Mouse (Mus musculus): ENCODE measurements around the gene Arhgap15. TPM values are rescaled to one million over a fixed set of nuclear protein-coding genes. Genes with fewer than 3 reads are reported as not detected.

The Arhgap15 gene
- polyA plus RNA-seq, 1 experiment from 2014 or later = 2.8 TPM

- H3K9me3 ChIP-seq (replicated peaks; ENCODE audit: control insufficient read depth, low read length) = no peaks in the 10 kb centered on the region
- H3K27me3 ChIP-seq (ENCODE audit: control insufficient read depth, insufficient read depth, low read length) = no peaks in the 10 kb centered on the region
- no peaks in the 10 kb centered on the region for H3K4me1 ChIP-seq (ENCODE audit: control insufficient read depth, insufficient read depth, low read length)
- H3K9ac ChIP-seq (ENCODE audit: low read length) = no peak overlapping the region
- no peak overlapping the region for H3K4me2 ChIP-seq (ENCODE audit: low read depth, low read length)
- ATAC-seq (ENCODE audit: insufficient read depth, low FRiP score) = no peak
- WGBS = 24% methylated on average over 6 of the region's 6 CpGs
- H3K27ac ChIP-seq (ENCODE audit: low read length) = no peak overlapping the region; the same call in 1 of the 2 replicates
- no peaks in the 10 kb centered on the region for H3K36me3 ChIP-seq (ENCODE audit: control insufficient read depth, insufficient read depth, low read length)
- no peak overlapping the region for H3K4me3 ChIP-seq (replicated peaks; ENCODE audit: low read length)
Measured at GRCm38 (mm10) chr2:44222176-44222753, 473.6 kb downstream of the Arhgap15 start.

GRCm38 (mm10) chr2:44234856-44235255, 486.2 kb downstream of the Arhgap15 start:
- H3K9me3 ChIP-seq (replicated peaks; ENCODE audit: control insufficient read depth, low read length) = no peaks in the 10 kb centered on the region
- H3K27ac ChIP-seq (ENCODE audit: low read length) = no peak overlapping the region
- no peak overlapping the region for H3K9ac ChIP-seq (ENCODE audit: low read length)
- H3K4me1 ChIP-seq (ENCODE audit: control insufficient read depth, insufficient read depth, low read length) = no peaks in the 10 kb centered on the region
- no peaks in the 10 kb centered on the region for H3K27me3 ChIP-seq (ENCODE audit: control insufficient read depth, insufficient read depth, low read length)
- 65% methylated on average over 1 of the region's 1 CpGs for WGBS
- H3K4me3 ChIP-seq (replicated peaks; ENCODE audit: low read length) = no peak overlapping the region
- no peak overlapping the region for H3K4me2 ChIP-seq (ENCODE audit: low read depth, low read length)
- ATAC-seq (ENCODE audit: insufficient read depth, low FRiP score) = no peak
- H3K36me3 ChIP-seq (ENCODE audit: control insufficient read depth, insufficient read depth, low read length) = no peaks in the 10 kb centered on the region

DNA sequence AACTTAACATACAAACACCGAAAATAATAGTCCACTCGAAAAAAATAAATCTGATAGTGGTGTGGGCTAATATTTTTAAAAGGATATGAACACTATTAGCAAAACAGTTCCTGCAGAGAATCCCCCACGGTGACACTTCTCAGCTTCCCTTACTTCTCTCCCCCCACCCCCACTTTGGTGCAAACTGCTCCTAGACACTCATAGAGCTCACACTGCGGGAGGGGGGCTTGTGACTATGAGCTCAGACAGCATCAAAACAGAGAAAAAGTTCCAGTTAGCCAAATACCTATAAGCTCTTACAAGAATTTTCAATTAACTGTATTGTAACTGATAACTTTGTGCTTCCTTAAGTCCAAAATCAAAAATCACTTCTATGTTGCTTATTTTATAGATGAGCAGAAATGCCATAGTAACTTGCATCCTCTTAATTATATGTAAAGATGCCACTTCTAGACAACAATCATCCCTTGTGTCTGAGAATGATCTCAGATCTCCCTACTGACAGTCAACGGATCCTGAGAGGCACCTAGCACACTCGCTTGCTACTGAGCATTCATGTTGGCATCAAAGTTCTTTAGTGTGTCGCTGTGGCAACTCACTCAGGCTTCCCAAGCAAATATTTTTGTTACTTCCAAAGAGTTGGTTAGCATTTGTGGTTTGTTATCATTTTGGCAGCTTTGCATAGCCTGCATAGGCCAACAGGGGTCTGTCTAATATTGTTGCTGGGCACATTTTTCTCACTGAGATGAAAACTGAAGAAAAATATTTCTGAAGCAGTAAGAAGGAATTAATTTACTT, 493.2 kb downstream of the Arhgap15 start:
- no peak overlapping the region for H3K4me3 ChIP-seq (replicated peaks; ENCODE audit: low read length)
- no peak for ATAC-seq (ENCODE audit: insufficient read depth, low FRiP score)
- WGBS = 73% methylated on average over 7 of the region's 7 CpGs
- H3K9ac ChIP-seq (ENCODE audit: low read length) = no peak overlapping the region
- no peaks in the 10 kb centered on the region for H3K9me3 ChIP-seq (replicated peaks; ENCODE audit: control insufficient read depth, low read length)
- no peaks in the 10 kb centered on the region for H3K36me3 ChIP-seq (ENCODE audit: control insufficient read depth, insufficient read depth, low read length)
- H3K27ac ChIP-seq (ENCODE audit: low read length) = no peak overlapping the region
- no peaks in the 10 kb centered on the region for H3K27me3 ChIP-seq (ENCODE audit: control insufficient read depth, insufficient read depth, low read length)
- no peak overlapping the region for H3K4me2 ChIP-seq (ENCODE audit: low read depth, low read length)
- no peaks in the 10 kb centered on the region for H3K4me1 ChIP-seq (ENCODE audit: control insufficient read depth, insufficient read depth, low read length)

GRCm38 (mm10) chr2:44242628-44243255, 494.1 kb downstream of the Arhgap15 start:
- no peak for ATAC-seq (ENCODE audit: insufficient read depth, low FRiP score)
- 81% methylated on average over 15 of the region's 15 CpGs for WGBS
- Histone ChIP-seq H3K4me1 (ENCODE audit: control insufficient read depth, insufficient read depth, low read length) (no peaks in the 10 kb centered on the region), H3K27ac (ENCODE audit: low read length) (no peak overlapping the region), H3K4me3 (replicated peaks; ENCODE audit: low read length) (no peak overlapping the region), H3K9ac (ENCODE audit: low read length) (no peak overlapping the region), H3K9me3 (replicated peaks; ENCODE audit: control insufficient read depth, low read length) (no peaks in the 10 kb centered on the region), H3K4me2 (ENCODE audit: low read depth, low read length) (no peak overlapping the region), H3K27me3 (ENCODE audit: control insufficient read depth, insufficient read depth, low read length) (no peaks in the 10 kb centered on the region), H3K36me3 (ENCODE audit: control insufficient read depth, insufficient read depth, low read length) (no peaks in the 10 kb centered on the region)

GRCm38 (mm10) chr2:44255343-44255742, 506.7 kb downstream of the Arhgap15 start:
- no peak for ATAC-seq (ENCODE audit: insufficient read depth, low FRiP score)
- Histone ChIP-seq H3K9ac (ENCODE audit: low read length) (no peak overlapping the region), H3K4me3 (replicated peaks; ENCODE audit: low read length) (no peak overlapping the region), H3K4me1 (ENCODE audit: control insufficient read depth, insufficient read depth, low read length) (no peaks in the 10 kb centered on the region), H3K36me3 (ENCODE audit: control insufficient read depth, insufficient read depth, low read length) (no peaks in the 10 kb centered on the region), H3K27me3 (ENCODE audit: control insufficient read depth, insufficient read depth, low read length) (no peaks in the 10 kb centered on the region), H3K9me3 (replicated peaks; ENCODE audit: control insufficient read depth, low read length) (no peaks in the 10 kb centered on the region), H3K27ac (ENCODE audit: low read length) (no peak overlapping the region), H3K4me2 (ENCODE audit: low read depth, low read length) (no peak overlapping the region)
- WGBS = 91% methylated on average over 4 of the region's 4 CpGs

GRCm38 (mm10) chr2:44257946-44258345, 509.3 kb downstream of the Arhgap15 start:
- H3K4me3 ChIP-seq (replicated peaks; ENCODE audit: low read length) = no peak overlapping the region
- H3K27ac ChIP-seq (ENCODE audit: low read length) = no peak overlapping the region
- no peaks in the 10 kb centered on the region for H3K9me3 ChIP-seq (replicated peaks; ENCODE audit: control insufficient read depth, low read length)
- 86% methylated on average over 2 of the region's 2 CpGs for WGBS
- no peak overlapping the region for H3K9ac ChIP-seq (ENCODE audit: low read length)
- H3K4me1 ChIP-seq (ENCODE audit: control insufficient read depth, insufficient read depth, low read length) = no peaks in the 10 kb centered on the region
- ATAC-seq (ENCODE audit: insufficient read depth, low FRiP score) = no peak
- no peak overlapping the region for H3K4me2 ChIP-seq (ENCODE audit: low read depth, low read length)
- H3K36me3 ChIP-seq (ENCODE audit: control insufficient read depth, insufficient read depth, low read length) = no peaks in the 10 kb centered on the region
- H3K27me3 ChIP-seq (ENCODE audit: control insufficient read depth, insufficient read depth, low read length) = no peaks in the 10 kb centered on the region

- peak overlapping the region; percentile 76 for H3K27ac ChIP-seq (ENCODE audit: low read length)
- no peaks in the 10 kb centered on the region for H3K36me3 ChIP-seq (ENCODE audit: control insufficient read depth, insufficient read depth, low read length)
- 35% methylated on average over 17 of the region's 17 CpGs for WGBS
- no peaks in the 10 kb centered on the region for H3K27me3 ChIP-seq (ENCODE audit: control insufficient read depth, insufficient read depth, low read length)
- H3K9ac ChIP-seq (ENCODE audit: low read length) = no peak overlapping the region
- ATAC-seq (ENCODE audit: insufficient read depth, low FRiP score) = peak; percentile 74
- H3K9me3 ChIP-seq (replicated peaks; ENCODE audit: control insufficient read depth, low read length) = no peaks in the 10 kb centered on the region
- H3K4me3 ChIP-seq (replicated peaks; ENCODE audit: low read length) = no peak overlapping the region
- no peaks in the 10 kb centered on the region; the same call in 1 of the 2 replicates for H3K4me1 ChIP-seq (ENCODE audit: control insufficient read depth, insufficient read depth, low read length)
- H3K4me2 ChIP-seq (ENCODE audit: low read depth, low read length) = no peak overlapping the region; the same call in 1 of the 2 replicates
Measured at GRCm38 (mm10) chr2:44271455-44272346, 523.1 kb downstream of the Arhgap15 start.

GRCm38 (mm10) chr2:44272606-44273005, 524.0 kb downstream of the Arhgap15 start:
- peak overlapping the region; percentile 76 for H3K27ac ChIP-seq (ENCODE audit: low read length)
- no peaks in the 10 kb centered on the region for H3K36me3 ChIP-seq (ENCODE audit: control insufficient read depth, insufficient read depth, low read length)
- no peak overlapping the region for H3K4me3 ChIP-seq (replicated peaks; ENCODE audit: low read length)
- H3K4me2 ChIP-seq (ENCODE audit: low read depth, low read length) = no peak overlapping the region
- ATAC-seq (ENCODE audit: insufficient read depth, low FRiP score) = no peak
- no peak overlapping the region for H3K9ac ChIP-seq (ENCODE audit: low read length)
- WGBS = 61% methylated on average over 13 of the region's 13 CpGs
- no peaks in the 10 kb centered on the region for H3K9me3 ChIP-seq (replicated peaks; ENCODE audit: control insufficient read depth, low read length)
- H3K4me1 ChIP-seq (ENCODE audit: control insufficient read depth, insufficient read depth, low read length) = no peaks in the 10 kb centered on the region; the same call in 1 of the 2 replicates
- no peaks in the 10 kb centered on the region for H3K27me3 ChIP-seq (ENCODE audit: control insufficient read depth, insufficient read depth, low read length)

Measured in stomach, embryonic 16.5 days (tissue).